Mouse (Mus musculus): Measurements from ENCODE around the gene Dnajb4.

- TF ChIP-seq CTCF (IDR thresholded peaks at IDR 0.05; ENCODE audit: control insufficient read depth, insufficient read depth, low read length) (no peak), POLR2A (IDR thresholded peaks at IDR 0.05; ENCODE audit: borderline replicate concordance, control insufficient read depth, low read depth, low read length) (no peak)
These were observed 30.8 kb downstream of the Dnajb4 start for GRCm38 (mm10) chr3:152179285-152179684.

All from bone marrow, adult 2 months (tissue).